Mouse (Mus musculus) heart, adult 2 months (tissue): ENCODE data around the gene Agap1. TPM values are rescaled to one million over a fixed set of nuclear protein-coding genes. Genes with fewer than 3 reads are reported as not detected.

Experiments
- DNase-seq, 2 experiments: peaks; one replicate each; pipeline ENCODE4 v3.0.0; 2021
- H3K27ac ChIP-seq: fragments of 200-600 bp; 2 replicates; pipeline ENCODE4 v1.8.1; 2022
- H3K27me3 ChIP-seq: fragments of 200-500 bp; 2 replicates; pipeline ENCODE4 v1.6.1; 2012; ENCODE audit warnings: mild to moderate bottlenecking, low read length, inconsistent platforms, mixed read lengths; ENCODE audit not compliant: control insufficient read depth, insufficient read depth
- H3K36me3 ChIP-seq: fragments of 200-500 bp; 2 replicates; pipeline ENCODE4 v1.6.1; 2012; ENCODE audit warnings: low read length, inconsistent platforms; ENCODE audit not compliant: control insufficient read depth, insufficient read depth
- H3K4me1 ChIP-seq: fragments of 200-500 bp; 2 replicates; pipeline ENCODE4 v1.6.1; 2011; ENCODE audit warnings: low read length; ENCODE audit not compliant: control insufficient read depth, insufficient read depth
- H3K4me3 ChIP-seq: fragments of 200-600 bp; 2 replicates; pipeline ENCODE4 v1.8.1; 2022
- H3K79me2 ChIP-seq: fragments of 200-500 bp; replicated peaks from 2 replicates; pipeline ENCODE4 v1.6.1; 2012; ENCODE audit warnings: mild to moderate bottlenecking, inconsistent platforms, low read length, moderate library complexity, mixed read lengths; ENCODE audit not compliant: control insufficient read depth, insufficient read depth
- H3K9ac ChIP-seq: fragments of 200-500 bp; 2 replicates; pipeline ENCODE4 v1.6.1; 2012; ENCODE audit warnings: low read depth, mild to moderate bottlenecking, control low read depth, inconsistent platforms, low read length, mixed read lengths
- CTCF ChIP-seq: fragments of 200-600 bp; IDR thresholded peaks from 2 replicates; pipeline ENCODE4 v1.8.1; 2022; ENCODE audit warnings: antibody characterized with exemption, mild to moderate bottlenecking, moderate library complexity
- EP300 ChIP-seq: fragments of 200-500 bp; IDR thresholded peaks from 2 replicates; pipeline ENCODE4 v1.6.1; 2011; ENCODE audit warnings: low read depth, low read length, control low read depth; ENCODE audit not compliant: insufficient read depth
- POLR2A ChIP-seq: fragments of 200-500 bp; IDR thresholded peaks from 2 replicates; pipeline ENCODE4 v1.6.1; 2011; ENCODE audit warnings: mild to moderate bottlenecking, low read depth, low read length, control low read depth; ENCODE audit not compliant: insufficient read depth
- WGBS: fragments of 180-500 bp; shearing (Covaris S2); methylation state at CpG from one replicate; pipeline ENCODE4 v1.1.7; 2018; 5-methylcytosine and 5-hydroxymethylcytosine counted together
- intact Hi-C: fragments of 180-260 bp; cut with DNase I; formaldehyde crosslinking; loops from one replicate; pipeline ENCODE4 v1.15.1; 2025
- polyA plus RNA-seq: library from polyadenylated mRNA; depleted of rRNA; stranded (reverse); fragments of >200 nt; gene quantifications from 2 replicates; pipeline ENCODE4 v1.2.3, GENCODE M21; 2012
- total RNA-seq, 2 experiments: library from RNA; stranded (reverse); gene quantifications; 2 replicates each; pipeline ENCODE4 v1.2.3; 2021

Gene Agap1
- total and polyA plus RNA-seq, 3 experiments: 11.4 to 62.1 (median 59.0) TPM

DNA sequence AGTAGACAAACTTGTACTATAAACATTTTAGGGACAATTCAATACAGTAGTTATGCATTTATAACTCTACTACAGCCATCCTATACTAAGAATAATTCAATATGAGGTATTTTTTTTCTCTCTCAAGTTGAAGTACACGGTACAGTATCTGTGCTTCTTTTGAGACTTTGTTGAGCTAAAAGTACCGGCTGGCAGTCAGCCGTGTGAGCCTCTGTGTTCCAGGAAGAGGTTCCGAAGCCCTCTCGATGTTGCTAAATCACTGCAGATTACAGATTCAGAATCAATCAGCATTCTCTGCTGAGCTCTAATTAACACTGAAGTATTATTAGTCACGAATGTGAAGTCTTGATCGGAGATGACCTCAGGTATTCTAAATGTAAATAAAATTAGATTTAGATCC, 196.0 kb downstream of the Agap1 start:
- no peaks in the 10 kb centered on the region for H3K4me1 ChIP-seq
- no peak overlapping the region for H3K4me3 ChIP-seq
- H3K9ac ChIP-seq: no peak overlapping the region
- intact Hi-C loops: no loop called here
- no peak for DNase-seq
- H3K27ac ChIP-seq: no peak overlapping the region
- no peaks in the 10 kb centered on the region for H3K27me3 ChIP-seq
- H3K79me2 ChIP-seq: no peaks in the 10 kb centered on the region
- WGBS: 86% methylated on average over 7 of the region's 7 CpGs
- H3K36me3 ChIP-seq: no peaks in the 10 kb centered on the region
- TF ChIP-seq CTCF (no peak), EP300 (no peak), POLR2A (no peak)

DNA sequence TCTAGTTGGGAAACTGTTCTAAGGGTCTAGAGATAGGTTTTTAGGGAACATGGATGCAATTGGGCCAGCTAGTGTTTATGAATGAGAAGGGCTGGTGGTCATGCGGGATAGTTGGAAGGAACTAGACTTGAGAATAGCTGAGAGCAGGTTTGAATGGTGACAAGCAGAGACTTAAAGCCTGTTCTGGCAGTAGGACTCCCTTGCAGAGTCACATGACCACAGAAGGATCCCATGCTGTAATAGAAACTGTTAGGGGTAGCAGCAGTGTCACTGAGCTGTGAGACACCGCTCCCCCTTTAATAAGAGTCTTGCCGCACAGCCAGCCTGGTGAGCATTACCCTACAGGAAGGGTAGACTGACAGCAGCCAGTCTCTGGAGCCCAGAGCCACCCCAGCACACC, 201.6 kb downstream of the Agap1 start:
- Histone ChIP-seq H3K4me1 (peaks cover 5% of the 10 kb centered on the region), H3K9ac (no peak overlapping the region), H3K27me3 (no peaks in the 10 kb centered on the region), H3K4me3 (no peak overlapping the region), H3K27ac (no peak overlapping the region), H3K36me3 (no peaks in the 10 kb centered on the region), H3K79me2 (no peaks in the 10 kb centered on the region)
- DNase-seq: no peak
- no peak for TF ChIP-seq POLR2A
- TF ChIP-seq CTCF: no peak
- no peak for TF ChIP-seq EP300
- whole genome bisulfite sequencing: 95% methylated on average over 3 of the region's 3 CpGs
- intact Hi-C loops: no loop called here

DNA sequence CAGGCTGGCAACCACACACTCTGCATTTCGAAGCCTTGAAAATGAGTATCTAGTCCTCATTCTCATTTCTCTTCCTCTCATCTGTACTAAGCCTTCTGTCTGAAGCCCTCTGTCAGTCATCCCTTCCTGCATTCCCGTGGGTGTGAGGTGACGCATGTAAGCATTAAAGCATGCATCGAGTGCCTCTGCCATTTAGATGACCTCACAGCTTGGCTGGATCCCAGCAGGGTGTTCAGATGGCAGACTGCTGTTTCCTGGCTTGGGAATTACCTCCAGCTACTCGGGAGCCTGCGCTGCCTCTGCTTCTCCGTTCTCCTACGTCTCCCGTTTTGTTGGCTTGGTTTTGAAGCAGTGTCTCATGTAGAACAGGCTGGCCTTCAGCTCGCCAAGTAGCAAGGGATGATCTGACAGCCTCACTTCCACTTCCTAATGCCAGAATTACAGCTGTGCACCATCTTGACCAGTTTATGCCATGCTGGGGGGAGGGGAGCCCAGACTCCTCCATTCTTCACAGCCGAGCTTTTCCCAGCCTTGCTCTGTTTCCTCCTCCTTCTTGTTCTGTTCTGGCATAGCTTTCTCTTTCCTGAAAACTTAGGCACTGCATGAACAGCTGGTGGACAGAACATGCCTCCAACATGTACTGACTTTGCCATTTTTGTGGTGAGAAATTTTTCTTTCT, 202.2 kb downstream of the Agap1 start:
- peak; percentile 47 to 52 for DNase-seq
- WGBS: 22% methylated on average over 11 of the region's 11 CpGs
- no peak overlapping the region for H3K4me3 ChIP-seq
- H3K36me3 ChIP-seq: no peaks in the 10 kb centered on the region
- intact Hi-C loops: no loop called here
- peaks cover 5% of the 10 kb centered on the region for H3K4me1 ChIP-seq
- H3K27ac ChIP-seq: no peak overlapping the region
- H3K79me2 ChIP-seq: no peaks in the 10 kb centered on the region
- no peak for TF ChIP-seq POLR2A
- H3K9ac ChIP-seq: no peak overlapping the region
- no peaks in the 10 kb centered on the region for H3K27me3 ChIP-seq

DNA sequence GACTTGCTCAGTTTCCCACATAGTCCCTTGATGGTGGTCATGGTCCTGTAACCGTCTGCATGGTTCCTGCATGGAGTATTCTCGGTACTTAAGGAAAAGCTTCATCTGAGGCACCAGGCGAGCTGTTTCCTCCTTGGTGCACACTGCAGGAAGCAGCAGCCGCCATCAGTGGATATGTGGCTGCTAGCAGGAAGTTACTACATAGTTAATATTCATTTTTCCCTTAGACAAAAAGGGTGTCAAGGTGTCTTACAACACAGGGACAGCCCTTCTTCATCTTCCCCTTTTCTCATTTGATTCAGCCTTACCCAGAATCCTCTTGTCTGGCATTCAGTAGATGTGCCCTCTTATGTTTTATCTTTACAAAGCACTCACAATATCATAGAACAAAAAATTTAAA, 206.2 kb downstream of the Agap1 start:
- Histone ChIP-seq H3K4me3 (no peak overlapping the region), H3K27ac (no peak overlapping the region), H3K79me2 (no peaks in the 10 kb centered on the region), H3K9ac (no peak overlapping the region), H3K4me1 (peaks cover 5% of the 10 kb centered on the region), H3K36me3 (no peaks in the 10 kb centered on the region), H3K27me3 (no peaks in the 10 kb centered on the region)
- WGBS: 56% methylated on average over 4 of the region's 4 CpGs
- intact Hi-C loops: no loop called here
- TF ChIP-seq CTCF: no peak
- no peak for TF ChIP-seq POLR2A
- TF ChIP-seq EP300: no peak
- DNase-seq: no peak

DNA sequence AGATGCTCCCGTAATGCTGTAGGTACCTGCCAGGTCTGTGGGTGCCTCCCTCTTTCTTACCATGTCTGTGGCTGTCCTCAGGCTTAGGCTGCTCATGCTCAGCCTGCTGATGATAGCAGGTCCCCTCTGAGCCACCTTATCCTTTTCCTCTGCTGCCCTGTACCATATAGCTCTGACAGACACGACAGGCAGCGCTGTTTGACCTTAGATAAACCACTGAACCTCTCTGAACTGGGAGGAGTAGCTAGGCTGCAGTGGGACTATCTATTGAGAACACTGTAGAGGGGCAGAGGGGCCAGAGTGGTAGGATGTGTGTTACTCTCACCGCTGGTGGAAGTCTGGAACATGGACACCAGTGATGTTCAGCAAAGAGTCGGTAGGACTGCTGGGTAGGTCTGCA, 211.5 kb downstream of the Agap1 start:
- DNase-seq: no peak
- WGBS: 78% methylated on average over 5 of the region's 5 CpGs
- intact Hi-C loops: loop anchor here (5.0 kb wide), 1 partner anchor 276 kb away; no protein-coding TSS in a partner anchor
- Histone ChIP-seq H3K4me3 (no peak overlapping the region), H3K27ac (no peak overlapping the region), H3K4me1 (no peaks in the 10 kb centered on the region), H3K79me2 (no peaks in the 10 kb centered on the region), H3K9ac (no peak overlapping the region), H3K36me3 (no peaks in the 10 kb centered on the region), H3K27me3 (no peaks in the 10 kb centered on the region)
- no peak for TF ChIP-seq CTCF
- no peak for TF ChIP-seq EP300
- TF ChIP-seq POLR2A: no peak

DNA sequence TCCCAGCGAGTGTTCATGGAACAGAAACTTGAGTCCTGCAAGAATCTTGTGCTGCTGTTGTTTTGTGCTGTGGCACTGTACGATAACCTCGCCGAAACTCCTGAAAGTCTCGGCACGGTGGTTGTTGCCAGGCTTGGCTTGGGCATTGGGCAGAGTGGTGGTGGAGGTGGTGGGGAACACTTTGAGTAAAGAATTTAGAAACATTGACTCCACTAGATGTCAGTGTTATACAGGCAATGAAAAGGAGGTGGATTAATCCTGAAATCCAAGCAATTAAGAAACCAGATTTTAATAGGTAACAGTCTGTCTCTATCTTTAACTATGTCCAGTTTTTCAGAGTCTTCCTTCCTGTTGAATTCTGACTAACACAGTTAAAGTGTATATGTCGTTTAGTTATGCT, 212.8 kb downstream of the Agap1 start:
- Histone ChIP-seq H3K4me1 (no peaks in the 10 kb centered on the region), H3K27me3 (no peaks in the 10 kb centered on the region), H3K79me2 (no peaks in the 10 kb centered on the region), H3K9ac (no peak overlapping the region), H3K4me3 (no peak overlapping the region), H3K27ac (no peak overlapping the region), H3K36me3 (no peaks in the 10 kb centered on the region)
- no peak for DNase-seq
- intact Hi-C loops: loop anchor here (5.0 kb wide), 1 partner anchor 275 kb away; no protein-coding TSS in a partner anchor
- TF ChIP-seq CTCF (peak; percentile 56), EP300 (no peak)
- WGBS: 80% methylated on average over 7 of the region's 7 CpGs
